Mouse (Mus musculus) spleen, adult 2 months (tissue): ENCODE measurements around the gene Ptpdc1.

Source experiments
- CTCF ChIP-seq: fragments of 200-500 bp; IDR thresholded peaks from 2 replicates; pipeline ENCODE4 v1.5.1; 2011; ENCODE audit warnings: mild to moderate bottlenecking, inconsistent platforms; ENCODE audit not compliant: insufficient read depth, insufficient read length, insufficient replicate concordance; ENCODE audit errors: extremely low read depth
- POLR2A ChIP-seq: fragments of 200-500 bp; IDR thresholded peaks from 2 replicates; pipeline ENCODE4 v1.6.1; 2011; ENCODE audit warnings: low read depth, low read length, inconsistent platforms

- no peak for TF ChIP-seq CTCF
- no peak for TF ChIP-seq POLR2A
These were observed 34.7 kb downstream of the Ptpdc1 start for GRCm38 (mm10) chr13:48590743-48591142.
